Mouse (Mus musculus): ENCODE measurements around the gene Fyn.

Fyn gene

GRCm38 (mm10) chr10:39411857-39412559 lies 43.4 kb downstream of the Fyn start:
- DNase-seq (ENCODE audit: low spot score in 2 of 2): no peak

- DNase-seq (ENCODE audit: low spot score in 2 of 2): no peak
Measured at GRCm38 (mm10) chr10:39412826-39413620, 44.4 kb downstream of the Fyn start.

GRCm38 (mm10) chr10:39414068-39414467 lies 45.4 kb downstream of the Fyn start:
- DNase-seq (ENCODE audit: low spot score in 2 of 2): no peak

GRCm38 (mm10) chr10:39415586-39415985 lies 46.9 kb downstream of the Fyn start:
- DNase-seq (ENCODE audit: low spot score in 2 of 2): no peak

- no peak for DNase-seq (ENCODE audit: low spot score in 2 of 2)
Measured at GRCm38 (mm10) chr10:39417611-39418010, 49.0 kb downstream of the Fyn start.

- no peak for DNase-seq (ENCODE audit: low spot score in 2 of 2)
Measured at GRCm38 (mm10) chr10:39418395-39418794, 49.7 kb downstream of the Fyn start.

GRCm38 (mm10) chr10:39420842-39421617 lies 52.4 kb downstream of the Fyn start:
- no peak for DNase-seq (ENCODE audit: low spot score in 2 of 2)

- no peak for DNase-seq (ENCODE audit: low spot score in 2 of 2)
Measured at GRCm38 (mm10) chr10:39421772-39422171, 53.1 kb downstream of the Fyn start.

GRCm38 (mm10) chr10:39424643-39425042 lies 56.0 kb downstream of the Fyn start:
- DNase-seq (ENCODE audit: low spot score in 2 of 2): no peak

GRCm38 (mm10) chr10:39426033-39426432 lies 57.4 kb downstream of the Fyn start:
- no peak for DNase-seq (ENCODE audit: low spot score in 2 of 2)

GRCm38 (mm10) chr10:39426833-39427490 lies 58.3 kb downstream of the Fyn start:
- peak in 1 of 2 experiments; percentile 36 for DNase-seq (ENCODE audit: low spot score in 2 of 2)

- no peak for DNase-seq (ENCODE audit: low spot score in 2 of 2)
Measured at GRCm38 (mm10) chr10:39429661-39430060, 61.0 kb downstream of the Fyn start.

- DNase-seq (ENCODE audit: low spot score in 2 of 2): no peak
Measured at GRCm38 (mm10) chr10:39430074-39430764, 61.6 kb downstream of the Fyn start.

- no peak for DNase-seq (ENCODE audit: low spot score in 2 of 2)
Measured at GRCm38 (mm10) chr10:39431265-39431664, 62.6 kb downstream of the Fyn start.

GRCm38 (mm10) chr10:39432648-39433568 lies 64.3 kb downstream of the Fyn start:
- no peak for DNase-seq (ENCODE audit: low spot score in 2 of 2)

GRCm38 (mm10) chr10:39433893-39434292 lies 65.2 kb downstream of the Fyn start:
- DNase-seq (ENCODE audit: low spot score in 2 of 2): no peak

GRCm38 (mm10) chr10:39434758-39435448 lies 66.2 kb downstream of the Fyn start:
- DNase-seq (ENCODE audit: low spot score in 2 of 2): no peak

- DNase-seq (ENCODE audit: low spot score in 2 of 2): no peak
Measured at GRCm38 (mm10) chr10:39438905-39439304, 70.2 kb downstream of the Fyn start.

GRCm38 (mm10) chr10:39440506-39440905 lies 71.9 kb downstream of the Fyn start:
- DNase-seq (ENCODE audit: low spot score in 2 of 2): no peak

GRCm38 (mm10) chr10:39441636-39442035 lies 73.0 kb downstream of the Fyn start:
- no peak for DNase-seq (ENCODE audit: low spot score in 2 of 2)
